Mouse (Mus musculus) spleen, adult 2 months (tissue): Measurements from ENCODE around the gene Wdr75.

Experiments
- CTCF ChIP-seq: fragments of 200-500 bp; IDR thresholded peaks from 2 replicates; pipeline ENCODE4 v1.5.1; 2011; ENCODE audit warnings: mild to moderate bottlenecking, inconsistent platforms; ENCODE audit not compliant: insufficient read depth, insufficient read length, insufficient replicate concordance; ENCODE audit errors: extremely low read depth
- POLR2A ChIP-seq: fragments of 200-500 bp; IDR thresholded peaks from 2 replicates; pipeline ENCODE4 v1.6.1; 2011; ENCODE audit warnings: low read depth, low read length, inconsistent platforms

GRCm38 (mm10) chr1:45864564-45865014 is 69.6 kb downstream of the Wdr75 start:
- no peak for TF ChIP-seq POLR2A
- no peak for TF ChIP-seq CTCF
